Mouse (Mus musculus) left cerebral cortex, adult 2 months (tissue): Measurements from ENCODE around the gene Snrpb. TPM values are rescaled to one million over a fixed set of nuclear protein-coding genes. Genes with fewer than 3 reads are reported as not detected.
A peak's percentile ranks its signal among the peaks of the same experiment; 100 is the strongest.

Source experiments
- DNase-seq, 2 experiments: peaks; one replicate each; pipeline ENCODE4 v3.0.0; 2021 to 2022; ENCODE audit warnings: low spot score in 2 of 2, mixed read lengths in 1 of 2; ENCODE audit errors: extremely low spot score in 1 of 2
- H3K27ac ChIP-seq: fragments of 200-600 bp; 2 replicates; pipeline ENCODE4 v1.8.1; 2022
- H3K4me3 ChIP-seq: fragments of 200-600 bp; 2 replicates; pipeline ENCODE4 v1.8.1; 2022
- CTCF ChIP-seq: fragments of 200-600 bp; IDR thresholded peaks from 2 replicates; pipeline ENCODE4 v1.8.1; 2022; ENCODE audit warnings: antibody characterized with exemption, mild to moderate bottlenecking, moderate library complexity
- intact Hi-C: fragments of 180-260 bp; cut with DNase I; formaldehyde crosslinking; loops from one replicate; pipeline ENCODE4 v1.15.1; 2025
- long read RNA-seq, 2 experiments: library from polyadenylated mRNA; stranded (forward); transcript quantifications; one replicate each; pipeline ENCODE4 v2.0.0; 2021; ENCODE audit warnings: borderline mapping rate in 2 of 2
- total RNA-seq, 2 experiments: library from RNA; stranded (reverse); gene quantifications; 2 replicates each; pipeline ENCODE4 v1.2.3; 2021

The Snrpb gene
- 100 to 1,000 TPM; 101 to 112 TPM for total RNA-seq
- long read RNA-seq, experiment 1, transcript Snrpb-201 (7 exons, 1,161 nt) = major isoform, 60 of 72 reads
- long read RNA-seq, experiment 1, partial matches to known transcripts = 3 of 72 reads
- long read RNA-seq, experiment 1, other reads (novel, unspliced or antisense) = 8 of 72 reads
- long read RNA-seq, experiment 2, transcript Snrpb-201 (7 exons, 1,161 nt) = major isoform, 45 of 57 reads
- long read RNA-seq, experiment 2, partial matches to known transcripts = 3 of 57 reads
- long read RNA-seq, experiment 2, other reads (novel, unspliced or antisense) = 8 of 57 reads

DNA sequence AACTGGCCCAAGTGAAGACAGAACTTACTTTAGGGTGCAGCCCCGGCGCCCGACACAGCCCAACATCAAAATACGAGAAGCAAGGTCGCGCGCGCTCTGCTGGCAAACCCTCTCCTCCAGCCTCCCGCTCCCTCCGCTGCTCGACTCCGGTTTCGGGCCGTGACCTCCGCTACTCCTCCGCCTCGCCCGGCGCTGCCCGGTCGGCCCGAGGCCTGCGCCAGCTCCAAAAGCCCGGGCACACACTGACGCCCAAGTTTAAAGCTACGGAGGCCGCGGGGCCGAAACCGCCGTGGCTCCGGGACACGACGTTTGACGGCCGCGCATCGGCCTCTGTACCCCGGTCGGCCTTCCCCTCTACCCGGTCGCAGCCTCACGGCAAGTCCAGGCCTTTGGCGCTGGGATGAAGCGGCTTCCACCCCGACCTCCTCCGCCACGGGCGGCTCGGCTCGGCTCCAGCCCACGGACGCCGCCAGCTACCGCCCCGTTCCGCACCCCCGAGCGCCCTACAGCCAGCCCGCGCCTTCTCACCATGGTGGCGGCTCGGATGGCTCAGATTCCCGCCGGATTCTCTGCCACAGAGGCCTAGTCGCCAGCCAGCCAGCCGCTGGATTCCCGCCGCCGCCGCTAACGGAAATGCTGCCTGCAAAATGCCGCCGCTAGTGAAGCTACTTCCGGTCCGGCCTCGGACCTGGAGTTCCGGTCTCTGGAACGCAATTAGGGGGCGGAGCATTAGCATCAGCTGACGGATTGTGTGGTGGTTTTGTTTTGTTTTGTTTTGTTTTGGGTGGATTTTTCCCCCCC lies at the start of gene Snrpb:
Snrpb (minus strand) TSS at position 698 of the 801 bp plus-strand sequence.
- intact Hi-C loops = loop anchor here (2.0 kb wide), 1 partner anchor 64 kb away; no protein-coding TSS in a partner anchor
- Histone ChIP-seq H3K4me3 (peak within 1 kb of the TSS; percentile 80), H3K27ac (peak within 1 kb of the TSS; percentile 97)
- DNase-seq = peak; percentile 87 to 88
- no peak; the same call in 1 of the 2 replicates for TF ChIP-seq CTCF

GRCm38 (mm10) chr2:130211581-130211980 lies 32.4 kb upstream of the Snrpb start:
- no peak for DNase-seq
- TF ChIP-seq CTCF = no peak
- intact Hi-C loops = no loop called here
- no peak overlapping the region for H3K27ac ChIP-seq
- no peak overlapping the region for H3K4me3 ChIP-seq

- intact Hi-C loops = no loop called here
- no peak for DNase-seq
- H3K27ac ChIP-seq = no peak overlapping the region
- no peak for TF ChIP-seq CTCF
- H3K4me3 ChIP-seq = no peak overlapping the region
Observed at GRCm38 (mm10) chr2:130209636-130210035, 30.4 kb upstream of the Snrpb start.

DNA sequence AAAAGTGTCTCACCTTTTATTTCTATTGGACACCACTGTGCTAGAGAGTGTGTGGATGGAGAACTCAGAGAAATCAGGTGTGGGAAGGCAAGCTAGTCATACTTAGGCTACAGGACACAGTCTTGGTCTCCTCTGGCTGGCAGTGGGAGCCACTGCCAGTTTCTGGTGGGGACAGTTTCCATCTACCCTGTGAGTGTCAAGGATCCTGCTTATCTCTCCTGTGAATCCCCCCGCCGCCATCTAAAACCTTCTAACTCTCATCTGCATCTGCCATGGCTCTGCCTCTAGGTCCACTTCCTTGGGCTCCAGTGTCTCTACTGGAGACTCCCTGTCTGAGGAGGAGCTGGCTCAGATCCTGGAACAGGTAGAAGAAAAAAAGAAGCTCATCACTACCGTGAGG lies 28.8 kb upstream of the Snrpb start:
- intact Hi-C loops = no loop called here
- Histone ChIP-seq H3K27ac (no peak overlapping the region), H3K4me3 (no peak overlapping the region)
- no peak for DNase-seq
- TF ChIP-seq CTCF = no peak

- Histone ChIP-seq H3K27ac (no peak overlapping the region), H3K4me3 (no peak overlapping the region)
- no peak for TF ChIP-seq CTCF
- intact Hi-C loops = no loop called here
- no peak for DNase-seq
Observed at GRCm38 (mm10) chr2:130207376-130207775, 28.2 kb upstream of the Snrpb start.

DNA sequence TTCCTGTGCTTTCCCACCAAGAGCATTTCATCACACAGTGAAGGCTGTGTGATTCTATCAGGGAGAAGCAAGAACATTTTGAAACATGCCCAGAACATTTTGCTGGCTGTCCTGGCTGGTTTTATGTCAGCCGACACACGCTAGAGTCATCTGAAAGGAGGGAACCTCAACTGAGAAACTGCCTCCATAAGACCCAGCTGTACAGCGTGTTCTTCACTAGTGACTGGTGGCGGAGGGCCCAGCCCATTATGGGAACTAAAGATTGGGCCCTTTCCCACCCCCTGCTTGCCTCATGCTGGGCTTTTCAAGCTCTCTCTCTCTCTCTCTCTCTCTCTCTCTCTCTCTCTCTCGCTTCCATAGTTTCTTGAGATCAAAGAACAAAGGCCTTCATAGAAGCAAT lies 21.8 kb upstream of the Snrpb start:
- TF ChIP-seq CTCF = no peak
- intact Hi-C loops = no loop called here

GRCm38 (mm10) chr2:130194894-130195293 lies 15.7 kb upstream of the Snrpb start, which contains the start of gene Tmc2:
Gene Tmc2, plus strand, starts transcription at chr2:130195194.
- intact Hi-C loops = no loop called here
- DNase-seq = no peak
- Histone ChIP-seq H3K4me3 (no peak within 1 kb of the TSS), H3K27ac (no peak within 1 kb of the TSS)
- no peak for TF ChIP-seq CTCF

More for the DNA sequence above, 21.8 kb upstream of the Snrpb start:
- Histone ChIP-seq H3K4me3 (no peak overlapping the region), H3K27ac (no peak overlapping the region)
- no peak for DNase-seq

GRCm38 (mm10) chr2:130188391-130188790 lies 9.2 kb upstream of the Snrpb start:
- Histone ChIP-seq H3K4me3 (no peak overlapping the region), H3K27ac (no peak overlapping the region)
- intact Hi-C loops = no loop called here
- no peak for TF ChIP-seq CTCF
- no peak for DNase-seq

DNA sequence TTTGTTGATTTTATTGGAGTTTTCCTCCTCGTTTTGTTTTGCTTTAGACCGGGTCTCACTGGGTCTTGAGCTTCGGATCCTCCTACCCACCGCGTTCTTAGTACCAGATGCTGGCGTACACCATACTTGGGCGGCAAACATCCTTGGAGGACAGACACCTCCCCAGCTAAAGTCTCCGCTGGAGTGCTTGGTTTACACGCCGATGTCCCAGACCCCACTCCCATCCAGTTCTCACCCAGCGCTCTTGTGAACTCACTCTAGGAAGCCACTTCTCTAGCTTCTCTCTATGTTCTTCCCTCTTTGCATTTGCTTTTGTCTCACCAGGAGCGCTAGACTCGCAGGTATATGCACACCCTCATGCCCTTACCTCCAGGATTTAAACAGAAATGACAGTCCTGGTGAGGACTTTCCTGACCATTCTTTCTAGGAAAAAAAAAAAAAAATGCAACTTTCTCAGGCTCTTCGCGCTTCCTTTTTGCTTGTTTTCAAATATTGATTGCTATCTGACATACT lies 360 bp upstream of the Snrpb start:
- H3K27ac ChIP-seq = peak overlapping the region; percentile 97
- DNase-seq = no peak
- TF ChIP-seq CTCF = no peak
- intact Hi-C loops = loop anchor here (2.0 kb wide), 1 partner anchor 63 kb away; no protein-coding TSS in a partner anchor
- H3K4me3 ChIP-seq = peak overlapping the region; percentile 80

DNA sequence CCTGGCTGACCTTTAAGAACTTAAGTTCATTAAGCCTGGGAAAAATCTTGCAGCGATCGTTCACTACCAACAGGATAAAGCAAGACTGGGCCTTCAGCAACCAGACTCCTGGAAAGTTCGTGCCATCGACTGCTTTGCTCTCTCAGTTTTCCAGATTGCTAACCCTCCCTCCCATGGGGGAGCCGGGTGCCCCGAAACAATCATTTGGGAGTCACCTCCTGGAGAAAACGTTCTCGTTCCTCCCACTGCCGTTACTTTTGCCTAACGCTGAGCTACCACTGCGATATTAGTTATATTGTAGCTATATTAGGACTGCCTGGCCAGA lies 860 bp downstream of the Snrpb start:
- intact Hi-C loops = loop anchor here (2.0 kb wide), 1 partner anchor 64 kb away; no protein-coding TSS in a partner anchor

DNA sequence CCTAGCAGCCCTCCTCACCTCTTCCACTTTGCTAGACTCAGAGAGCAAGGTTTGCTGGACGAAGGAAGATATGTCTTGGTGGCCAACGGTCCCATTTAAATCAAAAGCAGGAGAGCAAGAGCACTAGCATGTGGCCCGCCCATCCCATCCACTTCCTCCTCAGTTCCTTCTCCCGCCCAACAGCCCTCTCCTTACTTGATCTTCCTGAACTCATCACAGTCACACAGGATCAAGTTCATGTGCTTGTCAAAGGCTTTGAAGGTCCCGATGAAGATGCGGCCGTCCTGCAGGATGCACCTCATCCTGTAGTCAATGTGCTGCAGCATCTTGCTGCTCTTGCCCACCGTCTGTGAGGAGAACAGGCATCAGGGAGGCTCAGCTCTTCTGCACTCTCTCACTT lies 2.4 kb downstream of the Snrpb start:
- intact Hi-C loops = loop anchor here (1.0 kb wide), 1 partner anchor 70 kb away; no protein-coding TSS in a partner anchor
- no peak for TF ChIP-seq CTCF
- DNase-seq = no peak
- H3K27ac ChIP-seq = no peak overlapping the region
- H3K4me3 ChIP-seq = peak overlapping the region; percentile 80

More for the DNA sequence above, 860 bp downstream of the Snrpb start:
- TF ChIP-seq CTCF = no peak
- DNase-seq = no peak
- Histone ChIP-seq H3K27ac (peak overlapping the region; percentile 97), H3K4me3 (peak overlapping the region; percentile 80)

- intact Hi-C loops = no loop called here
- H3K27ac ChIP-seq = no peak overlapping the region
- no peak overlapping the region for H3K4me3 ChIP-seq
- no peak for TF ChIP-seq CTCF
- no peak for DNase-seq
Observed at GRCm38 (mm10) chr2:130171674-130172073, 7.5 kb downstream of the Snrpb start.
